Mouse (Mus musculus) megakaryocyte, embryonic 14.5 days (primary cell): ENCODE results near the gene Arid5b.

Experiments used
- FLI1 ChIP-seq: IDR thresholded peaks from 2 replicates; pipeline ENCODE4 v1.6.1; 2012; ENCODE audit warnings: low read length, inconsistent platforms, mixed read lengths
- GATA1 ChIP-seq: IDR thresholded peaks from 3 replicates; pipeline ENCODE4 v1.6.1; 2012; ENCODE audit warnings: mixed read lengths, low read length, inconsistent platforms, borderline replicate concordance

GRCm38 (mm10) chr10:68086973-68087372 lies 191.6 kb downstream of the Arid5b start:
- TF ChIP-seq GATA1 (no peak), FLI1 (no peak)
